Mouse (Mus musculus) neural tube, embryonic 11.5 days (tissue): ENCODE data around the gene Zc3h7b. TPM values are rescaled to one million over a fixed set of nuclear protein-coding genes. Genes with fewer than 3 reads are reported as not detected.

Experiments used
- ATAC-seq: fragments of 200-750 bp; cut with Nextera tagmentation; 2 replicates; pipeline ENCODE4 v1.8.0; 2017; ENCODE audit warnings: moderate number of reproducible peaks, mild to moderate bottlenecking, moderate TSS enrichment, moderate library complexity; ENCODE audit not compliant: insufficient read depth, low FRiP score, low TSS enrichment
- DNase-seq: peaks from one replicate; pipeline ENCODE4 v3.0.0-alpha.2; 2015; ENCODE audit warnings: low spot score
- H3K27ac ChIP-seq: fragments of 300-500 bp; sonication (generic); 2 replicates; pipeline ENCODE4 v1.5.1; 2014; ENCODE audit warnings: low read depth, mild to moderate bottlenecking, low read length
- H3K27me3 ChIP-seq: fragments of 300-500 bp; sonication (generic); 2 replicates; pipeline ENCODE4 v1.6.1; 2014; ENCODE audit warnings: mild to moderate bottlenecking, low read length, mixed read lengths; ENCODE audit not compliant: control insufficient read depth, insufficient read depth
- H3K36me3 ChIP-seq: fragments of 300-500 bp; sonication (generic); 2 replicates; pipeline ENCODE4 v1.6.1; 2014; ENCODE audit warnings: mild to moderate bottlenecking, low read length, moderate library complexity, mixed read lengths; ENCODE audit not compliant: control insufficient read depth, insufficient read depth
- H3K4me1 ChIP-seq: fragments of 300-500 bp; sonication (generic); 2 replicates; pipeline ENCODE4 v1.6.1; 2014; ENCODE audit warnings: low read length, mixed read lengths; ENCODE audit not compliant: control insufficient read depth, insufficient read depth
- H3K4me2 ChIP-seq: fragments of 300-500 bp; sonication (generic); 2 replicates; pipeline ENCODE4 v1.6.1; 2014; ENCODE audit warnings: low read depth, mild to moderate bottlenecking, moderate library complexity
- H3K4me3 ChIP-seq: fragments of 300-500 bp; sonication (generic); 2 replicates; pipeline ENCODE4 v1.5.1; 2014; ENCODE audit warnings: low read depth, low read length
- H3K9ac ChIP-seq: fragments of 300-500 bp; sonication (generic); 2 replicates; pipeline ENCODE4 v1.6.1; 2014; ENCODE audit warnings: mild to moderate bottlenecking, low read length
- H3K9me3 ChIP-seq: fragments of 300-500 bp; sonication (generic); 2 replicates; pipeline ENCODE4 v1.6.1; 2016; ENCODE audit warnings: low read length; ENCODE audit not compliant: control insufficient read depth
- WGBS: fragments of 180-500 bp; shearing (Covaris S2); extraction: QIAGEN DNeasy Blood & Tissue Kit; methylation state at CpG from one replicate; pipeline ENCODE4 v1.1.7; 2014; 5-methylcytosine and 5-hydroxymethylcytosine counted together
- polyA plus RNA-seq: library from polyadenylated mRNA; unstranded; fragments of >200 nt; fragmentation: Nextera tagmentation; extraction: Ambion mirVana; gene quantifications from 2 replicates; pipeline ENCODE4 v1.2.1, GENCODE M21; 2014

The Zc3h7b gene
- polyA plus RNA-seq, 1 experiment from 2014 or later: 48.8 TPM

- Histone ChIP-seq H3K27me3 (no peaks in the 10 kb centered on the region), H3K4me2 (no peak overlapping the region), H3K9ac (no peak overlapping the region), H3K4me1 (no peaks in the 10 kb centered on the region), H3K27ac (no peak overlapping the region), H3K4me3 (no peak overlapping the region), H3K9me3 (no peaks in the 10 kb centered on the region), H3K36me3 (peaks cover 37% of the 10 kb centered on the region)
- 96% methylated on average over 13 of the region's 13 CpGs for WGBS
- DNase-seq (no peak), ATAC-seq (no peak)
Measured at GRCm38 (mm10) chr15:81787525-81787924, 42.7 kb downstream of the Zc3h7b start.

GRCm38 (mm10) chr15:81792444-81792843, 47.6 kb downstream of the Zc3h7b start:
- Histone ChIP-seq H3K27me3 (no peaks in the 10 kb centered on the region), H3K4me1 (no peaks in the 10 kb centered on the region), H3K27ac (no peak overlapping the region), H3K4me3 (no peak overlapping the region), H3K9me3 (no peaks in the 10 kb centered on the region), H3K9ac (no peak overlapping the region), H3K36me3 (peaks cover 33% of the 10 kb centered on the region), H3K4me2 (no peak overlapping the region)
- no peak for ATAC-seq
- no peak for DNase-seq
- 98% methylated on average over 9 of the region's 9 CpGs for WGBS

- WGBS: 73% methylated on average over 3 of the region's 3 CpGs
- Histone ChIP-seq H3K9ac (no peak overlapping the region), H3K27me3 (no peaks in the 10 kb centered on the region), H3K4me1 (no peaks in the 10 kb centered on the region), H3K4me3 (no peak overlapping the region), H3K9me3 (no peaks in the 10 kb centered on the region), H3K27ac (no peak overlapping the region), H3K4me2 (no peak overlapping the region), H3K36me3 (peaks cover 23% of the 10 kb centered on the region)
- peak; percentile 40 for DNase-seq
- ATAC-seq: no peak
Measured at GRCm38 (mm10) chr15:81796228-81796627, 51.4 kb downstream of the Zc3h7b start.

- H3K27ac ChIP-seq: no peak overlapping the region
- ATAC-seq (no peak), DNase-seq (no peak)
- no peak overlapping the region for H3K4me2 ChIP-seq
- H3K9ac ChIP-seq: no peak overlapping the region
- peaks cover 8% of the 10 kb centered on the region; the same call in 1 of the 2 replicates for H3K4me1 ChIP-seq
- peaks cover 12% of the 10 kb centered on the region for H3K36me3 ChIP-seq
- no peaks in the 10 kb centered on the region for H3K27me3 ChIP-seq
- H3K4me3 ChIP-seq: no peak overlapping the region
- no peaks in the 10 kb centered on the region for H3K9me3 ChIP-seq
- 91% methylated on average over 6 of the region's 6 CpGs for WGBS
Measured at GRCm38 (mm10) chr15:81797861-81798260, 53.0 kb downstream of the Zc3h7b start.

- WGBS: 85% methylated on average over 4 of the region's 4 CpGs
- Histone ChIP-seq H3K27me3 (no peaks in the 10 kb centered on the region), H3K9ac (no peak overlapping the region), H3K36me3 (peaks cover 7% of the 10 kb centered on the region), H3K27ac (no peak overlapping the region), H3K9me3 (no peaks in the 10 kb centered on the region), H3K4me1 (peaks cover 9% of the 10 kb centered on the region; the same call in 1 of the 2 replicates), H3K4me3 (no peak overlapping the region), H3K4me2 (no peak overlapping the region)
- DNase-seq: no peak
- no peak for ATAC-seq
Measured at GRCm38 (mm10) chr15:81798421-81798820, 53.6 kb downstream of the Zc3h7b start.

GRCm38 (mm10) chr15:81800391-81800790, 55.5 kb downstream of the Zc3h7b start:
- 82% methylated on average over 3 of the region's 3 CpGs for WGBS
- H3K27me3 ChIP-seq: no peaks in the 10 kb centered on the region
- no peak overlapping the region for H3K9ac ChIP-seq
- no peak overlapping the region for H3K27ac ChIP-seq
- H3K4me2 ChIP-seq: no peak overlapping the region
- 0 out of 2 replicates have a peak, but pooled peaks cover 3% of the 10 kb centered on the region for H3K36me3 ChIP-seq
- peaks cover 10% of the 10 kb centered on the region; the same call in 1 of the 2 replicates for H3K4me1 ChIP-seq
- H3K4me3 ChIP-seq: no peak overlapping the region
- ATAC-seq: no peak
- H3K9me3 ChIP-seq: no peaks in the 10 kb centered on the region
- no peak for DNase-seq

GRCm38 (mm10) chr15:81802001-81802890, 57.4 kb downstream of the Zc3h7b start, which contains the start of gene Tef:
TSS of gene Tef (plus strand) at chr15:81802421.
- no peak within 1 kb of the TSS for H3K27ac ChIP-seq
- 33% methylated on average over 18 of the region's 19 CpGs for WGBS
- H3K4me2 ChIP-seq: peak within 1 kb of the TSS; percentile 32
- DNase-seq (peak; percentile 90), ATAC-seq (peak; percentile 98)
- peak within 1 kb of the TSS; percentile 15 for H3K4me3 ChIP-seq
- H3K9ac ChIP-seq: peak within 1 kb of the TSS; percentile 35; the same call in 1 of the 2 replicates
- no peaks in the 10 kb centered on the region for H3K9me3 ChIP-seq
- no peaks in the 10 kb centered on the region for H3K27me3 ChIP-seq
- no peaks in the 10 kb centered on the region for H3K36me3 ChIP-seq
- peaks cover 12% of the 10 kb centered on the region; the same call in 1 of the 2 replicates for H3K4me1 ChIP-seq

GRCm38 (mm10) chr15:81802941-81803351, 58.1 kb downstream of the Zc3h7b start:
- 17% methylated on average over 8 of the region's 8 CpGs for WGBS
- H3K4me2 ChIP-seq: peak overlapping the region; percentile 32
- H3K27ac ChIP-seq: no peak overlapping the region
- H3K9ac ChIP-seq: peak overlapping the region; percentile 35; the same call in 1 of the 2 replicates
- H3K9me3 ChIP-seq: no peaks in the 10 kb centered on the region
- peak overlapping the region; percentile 15 for H3K4me3 ChIP-seq
- no peaks in the 10 kb centered on the region for H3K27me3 ChIP-seq
- no peaks in the 10 kb centered on the region for H3K36me3 ChIP-seq
- 0 out of 2 replicates have a peak, but pooled peaks have one; percentile 29 for ATAC-seq
- DNase-seq: no peak
- peaks cover 12% of the 10 kb centered on the region; the same call in 1 of the 2 replicates for H3K4me1 ChIP-seq
